Mouse (Mus musculus): Measurements from ENCODE around the gene Gh.

DNA sequence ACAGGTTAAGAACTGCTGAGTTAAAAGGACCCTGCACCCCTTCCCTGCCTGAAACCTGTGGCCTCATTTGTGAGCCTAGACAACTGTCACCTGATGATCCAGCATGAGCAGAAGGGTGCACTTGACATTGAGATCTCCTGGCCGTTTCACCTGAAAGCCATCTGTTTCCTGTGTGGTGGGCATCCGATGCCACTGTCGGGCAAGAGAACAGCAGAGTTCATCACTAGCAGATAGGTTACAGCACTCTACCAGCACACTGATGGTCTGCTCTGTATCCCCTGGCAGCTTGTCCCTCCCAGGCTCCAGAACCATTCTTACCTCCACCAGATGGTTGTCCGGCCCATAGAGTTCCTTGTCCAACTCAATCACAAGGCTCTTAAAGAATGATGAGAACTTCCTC is 36.1 kb downstream of the Gh start:
- TF ChIP-seq POLR2A (IDR thresholded peaks at IDR 0.05; ENCODE audit: low read depth, low read length) (no peak), CTCF (IDR thresholded peaks at IDR 0.05; ENCODE audit: borderline replicate concordance, insufficient read depth, low read length) (no peak)

All from embryonic fibroblast, embryonic 13.5 days (primary cell).